Mouse (Mus musculus): ENCODE data around the gene Dtd1. TPM values are rescaled to one million over a fixed set of nuclear protein-coding genes. Genes with fewer than 3 reads are reported as not detected.

Dtd1 gene
- total RNA-seq, 2 experiments from 2014 or later, result 17.4 to 18.1 TPM

- DNase-seq (ENCODE audit: low spot score in 2 of 2), result no peak
Measured at GRCm38 (mm10) chr2:144637671-144638395, 38.1 kb downstream of the Dtd1 start.

- DNase-seq (ENCODE audit: low spot score in 2 of 2), result peak in 1 of 2 experiments; percentile 45
Measured at GRCm38 (mm10) chr2:144638719-144639118, 39.0 kb downstream of the Dtd1 start.

DNA sequence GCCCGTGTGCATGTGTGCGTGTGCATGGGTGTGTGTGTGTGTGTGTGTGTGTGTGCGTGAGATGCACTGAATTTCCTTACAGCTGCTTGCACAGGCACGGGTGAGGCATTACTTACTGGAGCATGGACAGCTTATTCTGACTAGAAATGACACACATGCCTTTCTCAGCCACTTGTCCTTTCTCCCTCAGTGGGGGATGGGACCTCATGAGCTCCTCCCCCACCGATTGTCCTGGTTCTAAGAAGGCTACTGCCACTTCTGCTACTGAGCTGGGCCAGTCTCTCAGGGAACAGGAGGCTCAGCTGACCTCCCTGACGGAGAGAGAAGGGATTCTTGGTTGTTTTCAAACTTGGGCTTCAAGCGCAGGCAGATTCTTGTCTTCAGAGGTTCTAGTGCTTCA, 40.4 kb downstream of the Dtd1 start:
- no peak for DNase-seq (ENCODE audit: low spot score in 2 of 2)

- no peak for DNase-seq (ENCODE audit: low spot score in 2 of 2)
Measured at GRCm38 (mm10) chr2:144641991-144642390, 42.3 kb downstream of the Dtd1 start.

GRCm38 (mm10) chr2:144646360-144646759, 46.7 kb downstream of the Dtd1 start:
- DNase-seq (ENCODE audit: low spot score in 2 of 2), result no peak

DNA sequence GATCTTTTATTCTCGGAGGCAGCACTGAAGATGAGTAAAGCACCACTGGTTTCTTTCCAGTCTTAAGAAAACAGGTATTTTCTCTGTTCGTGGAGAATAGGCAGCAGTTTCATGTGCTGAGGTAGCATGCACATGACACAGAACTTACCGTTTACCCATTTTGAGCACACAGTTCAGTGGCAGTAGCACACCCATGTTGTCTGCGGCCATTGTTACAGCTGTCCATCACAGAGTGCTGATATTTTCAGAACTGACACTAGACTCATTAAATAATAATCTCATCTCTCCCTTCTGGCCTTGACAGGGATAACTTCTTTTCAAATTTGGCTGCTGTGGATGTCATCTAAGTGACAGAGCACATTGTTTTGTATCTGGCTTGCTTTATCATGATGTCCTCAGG, 47.5 kb downstream of the Dtd1 start:
- no peak for DNase-seq (ENCODE audit: low spot score in 2 of 2)

- no peak for DNase-seq (ENCODE audit: low spot score in 2 of 2)
Measured at GRCm38 (mm10) chr2:144649960-144650359, 50.3 kb downstream of the Dtd1 start.

DNA sequence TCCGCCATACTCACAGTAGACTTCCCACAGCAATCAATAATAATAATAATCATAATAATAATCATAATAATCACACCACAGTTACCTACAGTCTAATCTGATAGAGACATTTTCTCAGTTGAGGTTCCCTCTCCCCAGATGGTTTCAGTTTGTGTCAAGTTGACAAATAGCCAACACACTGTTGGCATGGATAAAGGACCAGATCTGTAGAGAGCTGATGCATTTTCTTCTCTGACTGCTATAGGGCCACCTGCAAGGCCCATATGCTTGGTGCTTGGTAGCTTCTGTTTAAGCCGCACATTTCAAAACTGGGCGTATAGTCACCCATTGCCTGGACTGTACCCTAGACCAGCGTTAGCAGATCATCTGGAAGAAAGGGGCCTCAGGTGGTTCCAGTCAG, 53.1 kb downstream of the Dtd1 start:
- DNase-seq (ENCODE audit: low spot score in 2 of 2), result no peak

DNA sequence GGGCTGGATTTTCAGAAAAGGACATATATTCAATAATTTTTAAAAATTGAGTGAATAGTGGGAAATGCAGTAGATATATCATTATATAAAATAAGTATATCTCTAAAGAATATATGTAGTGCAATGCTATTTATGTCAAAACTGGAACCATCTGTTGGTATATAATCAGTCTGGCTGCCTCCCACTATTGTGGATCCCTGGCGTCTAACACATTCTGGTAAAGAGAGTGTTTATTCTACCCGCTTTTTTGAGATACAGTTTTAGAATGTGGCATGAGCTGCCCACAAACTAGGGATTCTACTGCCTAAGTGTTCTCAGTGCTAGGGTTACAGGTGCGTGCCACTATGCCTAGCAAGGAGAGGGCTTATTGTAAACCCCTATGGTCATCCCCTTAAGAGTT, 55.6 kb downstream of the Dtd1 start:
- DNase-seq (ENCODE audit: low spot score in 2 of 2), result no peak

DNA sequence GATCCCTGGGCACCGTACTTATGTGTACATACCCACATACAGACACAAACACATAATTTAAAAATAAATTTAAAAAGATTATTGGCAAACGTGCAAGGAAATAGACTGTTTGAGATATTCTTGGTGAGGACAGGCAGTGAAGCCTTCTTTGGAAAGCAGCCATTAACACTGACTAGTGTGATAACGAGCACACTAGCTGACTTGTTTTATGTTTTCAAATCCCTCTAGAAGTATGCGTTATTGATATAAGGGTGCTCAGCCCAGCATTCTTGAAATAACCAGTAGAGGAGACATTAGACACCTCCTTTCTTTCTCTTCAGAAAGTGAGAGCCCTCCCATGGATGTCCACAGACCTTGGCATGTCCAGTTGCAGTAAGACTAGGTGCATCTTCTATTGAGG, 68.8 kb downstream of the Dtd1 start:
- no peak for DNase-seq (ENCODE audit: low spot score in 2 of 2)

DNA sequence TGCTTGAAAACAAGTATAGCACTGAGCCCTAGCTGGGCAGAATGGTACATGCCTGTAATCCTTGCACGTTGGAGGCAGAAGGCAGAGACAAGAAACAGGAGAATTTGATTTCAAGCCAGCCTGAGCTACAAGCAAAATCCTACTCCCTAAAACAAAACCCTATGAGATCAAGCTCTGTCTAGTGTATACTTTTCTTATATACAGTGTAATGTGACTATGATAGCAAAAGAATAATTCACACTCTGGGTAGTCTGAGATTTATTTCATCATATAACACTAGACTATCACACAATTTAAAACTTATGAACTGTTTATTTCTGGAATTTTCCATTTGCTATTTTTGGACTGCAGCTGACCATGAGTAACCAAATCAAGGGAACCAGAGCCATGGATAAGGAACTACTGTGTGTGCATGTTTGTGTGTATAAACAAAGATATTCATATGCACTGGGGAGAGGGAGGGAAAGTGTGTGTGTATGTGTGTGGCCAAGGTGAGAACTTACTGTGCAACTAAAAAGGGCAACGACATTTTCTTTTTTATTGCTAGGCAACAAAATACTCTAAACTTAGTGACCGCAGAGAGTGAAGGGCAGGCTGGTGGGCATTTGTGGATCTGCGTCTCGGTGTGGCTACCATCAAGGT, 70.7 kb downstream of the Dtd1 start:
- no peak for DNase-seq (ENCODE audit: low spot score in 2 of 2)

- DNase-seq (ENCODE audit: low spot score in 2 of 2), result peak in 1 of 2 experiments; percentile 35
Measured at GRCm38 (mm10) chr2:144672397-144672796, 72.7 kb downstream of the Dtd1 start.

- no peak for DNase-seq (ENCODE audit: low spot score in 2 of 2)
Measured at GRCm38 (mm10) chr2:144676546-144677228, 77.0 kb downstream of the Dtd1 start.

DNA sequence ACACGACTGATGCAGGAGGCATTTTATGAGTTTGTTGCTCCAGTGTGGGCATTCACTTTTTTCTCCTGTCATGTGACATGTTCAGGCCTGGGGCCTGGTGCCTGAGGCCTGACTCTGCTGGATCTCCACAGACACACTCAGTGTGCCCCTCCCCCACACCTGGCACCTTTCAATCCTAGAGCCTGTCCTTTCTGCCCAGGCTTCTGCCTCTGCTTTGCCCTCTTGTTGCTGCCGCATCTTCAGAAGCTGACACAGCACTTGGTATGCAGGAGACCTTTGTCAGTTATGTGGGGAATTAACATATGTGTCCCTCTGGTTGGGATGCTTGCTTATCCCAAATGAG, 77.5 kb downstream of the Dtd1 start:
- no peak for DNase-seq (ENCODE audit: low spot score in 2 of 2)

DNA sequence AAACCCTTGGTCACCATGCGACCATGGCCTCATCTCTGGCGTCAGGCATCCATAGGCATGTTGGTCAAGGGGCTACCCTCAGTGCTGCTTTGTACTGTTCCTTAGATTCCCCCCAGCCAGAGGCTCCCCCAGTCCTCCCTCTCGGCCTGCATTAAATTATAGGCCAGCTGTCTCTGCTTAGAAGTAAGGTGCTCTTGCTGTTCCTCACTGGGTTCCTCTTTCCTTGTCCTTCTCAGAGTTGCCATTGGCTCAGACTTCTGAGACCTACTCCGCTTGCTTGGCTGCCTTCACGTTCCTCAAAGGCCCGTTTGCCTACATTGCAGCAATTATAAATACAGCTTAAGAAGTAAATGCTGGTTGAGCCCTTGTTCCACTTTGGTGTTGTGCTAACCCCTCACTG, 79.1 kb downstream of the Dtd1 start:
- no peak for DNase-seq (ENCODE audit: low spot score in 2 of 2)

GRCm38 (mm10) chr2:144679394-144679793, 79.7 kb downstream of the Dtd1 start:
- DNase-seq (ENCODE audit: low spot score in 2 of 2), result no peak

- no peak for DNase-seq (ENCODE audit: low spot score in 2 of 2)
Measured at GRCm38 (mm10) chr2:144692219-144692732, 92.6 kb downstream of the Dtd1 start.

DNA sequence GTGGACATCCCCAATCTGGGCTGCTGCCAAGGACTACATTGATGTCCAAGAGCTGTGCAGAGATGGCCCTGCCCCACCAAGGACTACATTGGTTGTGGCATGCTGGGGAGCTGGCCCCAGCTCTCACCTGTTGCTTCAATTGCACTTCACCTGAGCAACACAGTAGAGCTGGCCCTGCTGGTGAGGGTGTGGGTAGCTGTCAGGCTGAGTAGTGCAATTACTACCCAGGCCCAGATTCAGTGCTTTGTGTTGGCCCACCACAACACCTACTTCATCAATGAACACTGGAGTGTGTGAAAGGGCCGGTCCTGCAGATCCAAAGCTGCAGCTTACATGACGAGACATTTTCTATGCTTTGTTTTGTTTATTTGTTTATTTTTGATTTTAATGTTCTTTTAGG, 93.1 kb downstream of the Dtd1 start:
- DNase-seq (ENCODE audit: low spot score in 2 of 2), result no peak

DNA sequence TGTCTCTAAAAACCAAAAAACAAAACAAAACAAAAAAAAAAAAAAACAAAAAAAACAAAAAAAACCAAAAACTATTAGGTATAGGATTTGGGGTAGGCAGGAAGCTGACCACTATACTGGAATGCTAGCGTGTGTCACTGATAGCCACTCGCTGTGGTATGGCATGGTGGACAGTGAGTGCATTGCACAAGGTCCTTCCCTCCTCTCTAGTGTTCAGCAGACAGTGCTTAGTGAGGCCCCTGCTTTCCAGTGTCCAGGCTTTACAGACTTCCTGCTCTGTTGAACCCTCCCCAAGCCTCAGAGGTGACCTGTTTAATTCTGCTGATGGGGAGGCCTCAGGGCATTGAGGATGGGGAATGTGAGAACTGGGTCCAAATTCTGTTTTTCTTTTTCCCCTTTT, 95.2 kb downstream of the Dtd1 start:
- DNase-seq (ENCODE audit: low spot score in 2 of 2), result no peak

DNA sequence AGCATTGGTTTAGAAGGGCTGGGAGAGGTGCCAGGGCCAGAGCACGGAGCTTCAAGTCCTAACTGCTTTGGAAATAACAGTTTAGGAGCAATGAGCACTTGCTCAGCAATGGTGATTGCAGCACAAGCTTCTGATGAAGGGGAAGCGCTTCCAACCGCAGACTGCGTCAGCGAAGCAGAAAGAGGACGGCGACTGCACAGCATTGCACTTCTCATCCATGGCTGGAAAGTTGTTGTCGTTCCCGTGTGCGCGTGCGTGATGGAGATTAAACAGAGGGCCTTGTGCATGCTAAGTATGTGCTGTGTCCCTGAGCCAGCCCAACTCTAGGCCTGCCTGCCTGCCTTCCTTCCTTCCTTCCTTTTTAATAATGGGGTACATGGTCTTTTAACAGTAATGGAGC, 98.3 kb downstream of the Dtd1 start:
- DNase-seq (ENCODE audit: low spot score in 2 of 2), result no peak

DNA sequence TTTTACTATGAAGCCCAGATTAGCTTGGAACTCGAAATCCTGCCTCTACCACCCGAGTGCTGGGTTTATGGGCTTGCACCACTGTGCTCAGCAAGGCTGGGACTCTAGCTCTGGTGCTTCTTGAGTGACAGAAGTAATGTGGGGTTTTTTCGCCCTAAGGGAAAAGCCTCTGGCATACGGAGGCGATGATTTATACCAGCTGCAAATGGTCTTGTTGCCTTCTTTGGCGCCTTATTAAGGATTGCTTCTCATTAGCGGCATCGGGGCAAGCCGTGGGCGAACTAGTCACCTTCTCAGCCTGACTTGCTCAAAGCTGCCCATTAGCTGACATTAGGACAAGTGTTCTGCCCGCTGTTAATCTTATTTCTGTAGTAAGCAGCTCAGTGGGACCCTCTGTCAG, 100.9 kb downstream of the Dtd1 start:
- DNase-seq (ENCODE audit: low spot score in 2 of 2), result no peak

DNA sequence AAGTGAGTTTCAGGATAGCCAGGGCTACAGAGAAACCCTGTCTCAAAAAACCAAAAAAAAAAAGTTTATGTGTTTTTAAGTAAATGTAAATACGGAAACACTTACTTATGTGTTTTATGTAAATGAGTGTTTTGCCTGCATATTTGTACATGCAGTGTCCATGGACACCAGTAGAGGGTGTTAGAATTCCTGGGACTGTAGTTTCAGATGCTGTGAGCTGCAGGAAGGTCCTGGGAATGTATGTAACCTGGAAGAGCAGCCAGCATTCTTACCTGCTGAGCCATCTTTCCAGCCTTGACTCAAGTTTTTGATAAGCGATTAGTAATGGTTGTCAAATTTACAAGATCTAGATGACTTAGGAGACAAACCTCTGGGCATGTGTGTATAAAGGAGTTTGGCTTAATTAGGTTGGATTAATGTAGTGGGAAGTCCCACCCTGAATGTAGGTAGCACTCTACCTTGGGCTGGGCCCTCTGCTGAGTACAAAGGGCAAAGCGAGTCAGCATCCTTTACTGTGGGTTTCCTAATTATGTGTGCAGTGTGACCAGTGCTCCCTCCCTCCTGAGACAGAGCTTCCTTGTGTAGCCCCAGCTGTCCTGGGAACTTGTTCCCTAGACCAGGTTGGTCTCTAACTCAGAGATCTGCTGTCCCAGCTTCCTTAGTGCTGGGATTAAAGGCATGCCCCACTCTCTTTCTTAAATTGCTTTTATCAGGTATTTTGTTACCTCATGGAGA, 101.9 kb downstream of the Dtd1 start:
- no peak for DNase-seq (ENCODE audit: low spot score in 2 of 2)

Measured in adrenal gland, adult 18-20 months (tissue).